In the genomic region with DNA sequence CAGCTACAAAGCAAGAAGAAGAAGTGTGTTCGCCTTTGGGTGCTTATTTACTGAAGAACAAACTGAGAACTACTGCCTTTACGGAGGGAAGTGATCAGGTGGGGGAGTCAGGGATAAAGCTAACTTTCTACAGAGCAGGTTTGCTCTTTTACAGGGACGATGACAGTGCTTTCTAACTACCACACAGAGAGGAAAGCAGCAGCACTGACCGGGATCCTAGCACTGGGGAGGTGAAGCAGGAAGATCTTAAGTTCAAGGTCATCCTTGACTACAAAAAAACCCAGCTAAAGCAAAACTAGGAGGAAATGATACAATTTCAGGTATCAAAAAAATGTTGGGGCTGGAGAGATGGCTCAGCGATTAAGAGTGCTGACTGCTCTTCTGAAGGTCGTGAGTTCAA, we compare ENCODE assay signal across 20 mouse cellular contexts. TPM values are rescaled to one million over a fixed set of nuclear protein-coding genes. Genes with fewer than 3 reads are reported as not detected.
DNase-seq lines count a peak whose midpoint lies in the region; ATAC-seq and TF ChIP-seq lines count a peak whose summit lies in the region.
"Had no signal": no experiment of that assay in that cellular context is flagged by ENCODE, and none has a peak within 500 bp of the region (broad histone marks: within the 10 kb centered on the region; RNA-seq: fewer than 3 reads in every experiment).

No protein-coding gene starts in this region.

- peaks cover 11% of the 10 kb centered on the region for H3K36me3 ChIP-seq in heart, embryonic 10.5 days
- H3K36me3 ChIP-seq in heart, adult 2 months (ENCODE audit: control insufficient read depth, insufficient read depth, low read length): no peaks in the 10 kb centered on the region; the same call in 1 of the 2 replicates
- peaks cover 8% of the 10 kb centered on the region; the same call in 1 of the 2 replicates for H3K36me3 ChIP-seq in liver, embryonic 12.5 days
- H3K36me3 ChIP-seq in liver, embryonic 11.5 days (ENCODE audit: control insufficient read depth, insufficient read depth, low read length): no peaks in the 10 kb centered on the region
- peaks cover 0 to under 1% of the 10 kb centered on the region in 2 experiments for H3K36me3 ChIP-seq in CH12.LX (replicated peaks in 1 of 2; ENCODE audit: control insufficient read depth in 1 of 2, insufficient read depth in 1 of 2, low read length in 1 of 2)
- H3K36me3 ChIP-seq in embryonic facial prominence, embryonic 14.5 days (ENCODE audit: control insufficient read depth, insufficient read depth, low read length): peaks cover 12% of the 10 kb centered on the region
- H3K36me3 ChIP-seq: embryonic facial prominence, embryonic 12.5 days; intestine, embryonic 15.5 days had no signal

- ATAC-seq in liver, embryonic 12.5 days: no peak
- no peak for ATAC-seq in liver, embryonic 11.5 days (replicated peaks; ENCODE audit: low FRiP score)
- no peak for ATAC-seq in embryonic facial prominence, embryonic 14.5 days (ENCODE audit: low read depth)
- ATAC-seq: hindbrain, embryonic 16.5 days; intestine, embryonic 15.5 days; midbrain, embryonic 13.5 days had no signal

- H3K9me3 ChIP-seq in heart, embryonic 10.5 days: no peaks in the 10 kb centered on the region
- no peaks in the 10 kb centered on the region for H3K9me3 ChIP-seq in liver, embryonic 12.5 days (replicated peaks)
- H3K9me3 ChIP-seq in liver, embryonic 11.5 days (ENCODE audit: control insufficient read depth, low read length): no peaks in the 10 kb centered on the region
- no peaks in the 10 kb centered on the region for H3K9me3 ChIP-seq in CH12.LX (replicated peaks; ENCODE audit: low read length)
- H3K9me3 ChIP-seq in embryonic facial prominence, embryonic 14.5 days (ENCODE audit: control insufficient read depth, low read length): no peaks in the 10 kb centered on the region
- H3K9me3 ChIP-seq: embryonic facial prominence, embryonic 12.5 days; G1E; heart, embryonic 12.5 days; intestine, embryonic 15.5 days; megakaryocyte, embryonic 14.5 days; midbrain, embryonic 13.5 days had no signal

- intact Hi-C loops in heart, adult 2 months (cut with DNase I): no loop called here
- intact Hi-C loops in left cerebral cortex, postnatal 14 days (cut with DNase I): no loop called here

- H3K4me3 ChIP-seq in heart, embryonic 10.5 days: no peak overlapping the region
- no peak overlapping the region for H3K4me3 ChIP-seq in heart, adult 2 months
- H3K4me3 ChIP-seq in liver, embryonic 12.5 days: no peak overlapping the region
- no peak overlapping the region for H3K4me3 ChIP-seq in liver, embryonic 11.5 days (ENCODE audit: low read depth, low read length)
- H3K4me3 ChIP-seq in CH12.LX (replicated peaks in 1 of 3; ENCODE audit: low read depth in 2 of 3, low read length in 2 of 3, poor library complexity in 1 of 3): no peak overlapping the region
- no peak overlapping the region for H3K4me3 ChIP-seq in embryonic facial prominence, embryonic 14.5 days (ENCODE audit: low read depth, low read length)
- H3K4me3 ChIP-seq: embryonic facial prominence, embryonic 12.5 days; gastrocnemius, adult 2 months; heart, embryonic 12.5 days; intestine, embryonic 15.5 days; layer of hippocampus, adult 2 months; megakaryocyte, embryonic 14.5 days; midbrain, embryonic 13.5 days had no signal

- peak overlapping the region; percentile 3; the same call in 1 of the 2 replicates for H3K27ac ChIP-seq in heart, embryonic 10.5 days
- no peak overlapping the region for H3K27ac ChIP-seq in heart, adult 2 months
- peak overlapping the region; percentile 26; the same call in 1 of the 2 replicates for H3K27ac ChIP-seq in liver, embryonic 12.5 days
- H3K27ac ChIP-seq in liver, embryonic 11.5 days (ENCODE audit: low read depth, low read length): no peak overlapping the region
- H3K27ac ChIP-seq in CH12.LX (ENCODE audit: insufficient read depth, low read depth): 0 out of 2 replicates have a peak overlapping the region, but pooled peaks have one; percentile 12
- peak overlapping the region; percentile 44; the same call in 1 of the 2 replicates for H3K27ac ChIP-seq in embryonic facial prominence, embryonic 14.5 days (replicated peaks; ENCODE audit: low read depth, low read length)
- H3K27ac ChIP-seq: embryonic facial prominence, embryonic 12.5 days; gastrocnemius, adult 2 months; intestine, embryonic 15.5 days; layer of hippocampus, adult 2 months; midbrain, embryonic 13.5 days had no signal

- TF ChIP-seq EP300 in heart, adult 2 months (IDR thresholded peaks at IDR 0.05; ENCODE audit: insufficient read depth, low read depth, low read length): no peak
- no peak for TF ChIP-seq EP300 in CH12.LX (IDR thresholded peaks at IDR 0.05; ENCODE audit: low read length)

- H3K4me2 ChIP-seq in liver, embryonic 12.5 days: no peak overlapping the region
- H3K4me2 ChIP-seq in liver, embryonic 11.5 days: no peak overlapping the region
- H3K4me2 ChIP-seq in CH12.LX (ENCODE audit: insufficient read depth, low read depth, poor library complexity, severe bottlenecking): no peak overlapping the region
- H3K4me2 ChIP-seq in embryonic facial prominence, embryonic 14.5 days (ENCODE audit: low read depth, low read length): no peak overlapping the region
- H3K4me2 ChIP-seq: embryonic facial prominence, embryonic 12.5 days; heart, embryonic 12.5 days; intestine, embryonic 15.5 days; midbrain, embryonic 13.5 days had no signal

- no peak for TF ChIP-seq CTCF in heart, adult 2 months (IDR thresholded peaks at IDR 0.05)
- no peak for TF ChIP-seq CTCF in CH12.LX (conservative IDR thresholded peaks at IDR 0.05 in 1 of 2, IDR thresholded peaks at IDR 0.05 in 1 of 2; ENCODE audit: low read depth in 2 of 2, low read length in 2 of 2)

- TF ChIP-seq POLR2A in heart, adult 2 months (IDR thresholded peaks at IDR 0.05; ENCODE audit: insufficient read depth, low read depth, low read length): no peak
- no peak for TF ChIP-seq POLR2A in CH12.LX (IDR thresholded peaks at IDR 0.05; ENCODE audit: low read depth, low read length)

- 82% methylated on average over 6 of the region's 6 CpGs for WGBS in heart, embryonic 10.5 days
- WGBS in heart, adult 2 months: 78% methylated on average over 6 of the region's 6 CpGs
- WGBS in liver, embryonic 12.5 days (ENCODE audit: insufficient replicate concordance): 70% methylated on average over 6 of the region's 6 CpGs
- 80% methylated on average over 6 of the region's 6 CpGs for WGBS in liver, embryonic 11.5 days
- WGBS in embryonic facial prominence, embryonic 14.5 days: 84% methylated on average over 6 of the region's 6 CpGs

- no peak for DNase-seq in heart, embryonic 10.5 days (ENCODE audit: low spot score)
- DNase-seq in heart, adult 2 months: no peak
- DNase-seq in liver, embryonic 11.5 days (ENCODE audit: low spot score): no peak
- DNase-seq in CH12.LX (ENCODE audit: extremely low read depth): no peak
- DNase-seq in embryonic facial prominence, embryonic 14.5 days (ENCODE audit: low spot score): no peak
- DNase-seq in left cerebral cortex, adult 8-10 months (ENCODE audit: low spot score in 2 of 2): no peak
- DNase-seq in left cerebral cortex, postnatal 14 days (ENCODE audit: low spot score in 2 of 2): no peak
- DNase-seq: adrenal gland, adult 2 months; cerebellum, adult 11-12 months; gastrocnemius, adult 2 months; lung, adult 2 months had no signal

- H3K79me2 ChIP-seq in heart, adult 2 months (replicated peaks; ENCODE audit: control insufficient read depth, insufficient read depth, low read length): no peaks in the 10 kb centered on the region
- peaks cover 9% of the 10 kb centered on the region for H3K79me2 ChIP-seq in CH12.LX (replicated peaks; ENCODE audit: control insufficient read depth, extremely low read depth, insufficient read depth, poor library complexity, severe bottlenecking)

- peaks cover 18% of the 10 kb centered on the region for H3K4me1 ChIP-seq in heart, embryonic 10.5 days
- H3K4me1 ChIP-seq in heart, adult 2 months (ENCODE audit: control insufficient read depth, insufficient read depth, low read length): no peaks in the 10 kb centered on the region; the same call in none of the 2 replicates
- peaks cover 30% of the 10 kb centered on the region for H3K4me1 ChIP-seq in liver, embryonic 12.5 days
- peaks cover 20% of the 10 kb centered on the region for H3K4me1 ChIP-seq in liver, embryonic 11.5 days (replicated peaks; ENCODE audit: control insufficient read depth, insufficient read depth, low read length)
- peaks cover 0 to 66% of the 10 kb centered on the region in 2 experiments; a peak in 3 of 4 replicates for H3K4me1 ChIP-seq in CH12.LX (ENCODE audit: control insufficient read depth in 1 of 2, insufficient read depth in 2 of 2)
- H3K4me1 ChIP-seq in embryonic facial prominence, embryonic 14.5 days (ENCODE audit: control insufficient read depth, insufficient read depth, low read length): peaks cover 15% of the 10 kb centered on the region

- dilution Hi-C loops in CH12.LX (cut with MboI; ENCODE audit: extremely low pct_ligation_motif_present, extremely low pct_unique_long_range_greater_than_20kb, low sequenced_read_pairs): no loop called here

- no peak overlapping the region for H3K9ac ChIP-seq in heart, adult 2 months (ENCODE audit: low read depth, low read length)
- no peak overlapping the region for H3K9ac ChIP-seq in liver, embryonic 12.5 days
- no peak overlapping the region for H3K9ac ChIP-seq in liver, embryonic 11.5 days (ENCODE audit: low read depth, low read length)
- H3K9ac ChIP-seq in CH12.LX (ENCODE audit: insufficient read depth, low read depth): no peak overlapping the region
- H3K9ac ChIP-seq in embryonic facial prominence, embryonic 14.5 days (ENCODE audit: low read depth, low read length): no peak overlapping the region
- H3K9ac ChIP-seq: embryonic facial prominence, embryonic 12.5 days; heart, embryonic 12.5 days; intestine, embryonic 15.5 days; midbrain, embryonic 13.5 days had no signal

- no peaks in the 10 kb centered on the region for H3K27me3 ChIP-seq in heart, embryonic 10.5 days (ENCODE audit: insufficient read depth, poor library complexity, severe bottlenecking)
- no peaks in the 10 kb centered on the region for H3K27me3 ChIP-seq in heart, adult 2 months (ENCODE audit: control insufficient read depth, insufficient read depth, low read length)
- H3K27me3 ChIP-seq in liver, embryonic 12.5 days (replicated peaks): no peaks in the 10 kb centered on the region
- no peaks in the 10 kb centered on the region for H3K27me3 ChIP-seq in liver, embryonic 11.5 days (replicated peaks; ENCODE audit: control insufficient read depth, insufficient read depth, low read length)
- no peaks in the 10 kb centered on the region for H3K27me3 ChIP-seq in CH12.LX (replicated peaks)
- H3K27me3 ChIP-seq in embryonic facial prominence, embryonic 14.5 days (replicated peaks; ENCODE audit: control insufficient read depth, insufficient read depth, low read length): no peaks in the 10 kb centered on the region
- H3K27me3 ChIP-seq: embryonic facial prominence, embryonic 12.5 days; heart, embryonic 12.5 days; intestine, embryonic 15.5 days; megakaryocyte, embryonic 14.5 days; midbrain, embryonic 13.5 days had no signal

- in situ Hi-C loops in CH12.LX (cut with MboI; ENCODE audit: low pct_ligation_motif_present, low pct_unique_long_range_greater_than_20kb, low sequenced_read_pairs): no loop called here

- TF ChIP-seq RAD21 in CH12.LX (IDR thresholded peaks at IDR 0.05; ENCODE audit: low read depth, low read length): no peak

RNA-seq across cellular contexts. Expression of a gene that starts 3.2 kb away (rescaled TPM):
- 183 and 186 TPM in 2 replicates for polyA plus RNA-seq in heart, embryonic 10.5 days (2016; fragmentation: Nextera tagmentation; extraction: Ambion mirVana)
- 100 to 1,000 TPM; 344 to 384 TPM for total RNA-seq in heart, adult 2 months (2021)
- polyA plus RNA-seq in heart, adult 2 months (2012; rRNA removed): 128 and 135 TPM in 2 replicates
- polyA plus RNA-seq in liver, embryonic 12.5 days (2016; fragmentation: Nextera tagmentation; extraction: Ambion mirVana): 105 and 120 TPM in 2 replicates
- polyA plus RNA-seq in liver, embryonic 11.5 days (2014; fragmentation: Nextera tagmentation; extraction: Ambion mirVana): 141 and 149 TPM in 2 replicates
- 62.6 and 64.5 TPM in 2 replicates for total RNA-seq in CH12.LX (2012; rRNA removed)
- 20.8 and 27.2 TPM in 2 replicates for total RNA-seq in CH12.LX (2014; rRNA removed)
- polyA plus RNA-seq in CH12.LX (2012; ENCODE audit: insufficient read length, low read depth): 87.4 and 102 TPM in 2 replicates
- polyA plus RNA-seq in embryonic facial prominence, embryonic 14.5 days (2014; fragmentation: Nextera tagmentation; extraction: Ambion mirVana): 175 and 190 TPM in 2 replicates
- 100 to 1,000 TPM; 113 to 133 (median 120) TPM for total RNA-seq in left cerebral cortex, adult 8-10 months (2022)
- total RNA-seq in left cerebral cortex, postnatal 14 days (2021): 10 to 100 TPM; 84.6 to 96.5 TPM

RNA-seq across cellular contexts. Expression of a gene that starts 3.5 kb away (rescaled TPM):
- polyA plus RNA-seq in heart, embryonic 10.5 days (2016; fragmentation: Nextera tagmentation; extraction: Ambion mirVana): 51.9 and 53.4 TPM in 2 replicates
- total RNA-seq in heart, adult 2 months (2021): 10 to 100 TPM; 49.4 to 57.5 TPM
- polyA plus RNA-seq in heart, adult 2 months (2012; rRNA removed): 7.3 and 9.9 TPM in 2 replicates
- 33.3 and 33.6 TPM in 2 replicates for polyA plus RNA-seq in liver, embryonic 12.5 days (2016; fragmentation: Nextera tagmentation; extraction: Ambion mirVana)
- polyA plus RNA-seq in liver, embryonic 11.5 days (2014; fragmentation: Nextera tagmentation; extraction: Ambion mirVana): 39.1 and 41.6 TPM in 2 replicates
- total RNA-seq in CH12.LX (2012; rRNA removed) (18.7 and 24.8 TPM in 2 replicates), CH12.LX (2014; rRNA removed) (27.3 and 34.9 TPM in 2 replicates)
- 45.6 and 62.4 TPM in 2 replicates for polyA plus RNA-seq in CH12.LX (2012; ENCODE audit: insufficient read length, low read depth)
- polyA plus RNA-seq in embryonic facial prominence, embryonic 14.5 days (2014; fragmentation: Nextera tagmentation; extraction: Ambion mirVana): 40.7 and 47.0 TPM in 2 replicates
- total RNA-seq in left cerebral cortex, adult 8-10 months (2022): 10 to 100 TPM; 29.6 to 40.8 (median 32.6) TPM
- total RNA-seq in left cerebral cortex, postnatal 14 days (2021): 10 to 100 TPM; 23.7 to 25.1 TPM

Comparison
In these comparisons a context has a peak if more than half of its experiments do, and no peak if none do; other contexts are left out.
1. H3K27ac ChIP-seq: peak in heart, embryonic 10.5 days (single experiment), liver, embryonic 12.5 days (single experiment), CH12.LX (single experiment) and embryonic facial prominence, embryonic 14.5 days (single experiment); none in heart, adult 2 months (single experiment) and liver, embryonic 11.5 days (single experiment).